In genomic region chr7:71107101-71107500, GRCm38 (mm10) we compare ENCODE assay signal across 23 mouse cellular contexts.
"Had no signal": no experiment of that assay in that cellular context is flagged by ENCODE, and none has a peak within 500 bp of the region (broad histone marks: within the 10 kb centered on the region; RNA-seq: fewer than 3 reads in every experiment).

No protein-coding gene starts in this region.

- H3K9ac ChIP-seq: forebrain, postnatal 0 days; heart, embryonic 13.5 days; heart, embryonic 15.5 days; hindbrain, embryonic 13.5 days; hindbrain, embryonic 15.5 days; limb, embryonic 12.5 days; liver, embryonic 13.5 days; liver, embryonic 15.5 days; liver, postnatal 0 days had no signal

- H3K4me1 ChIP-seq: heart, embryonic 13.5 days; heart, embryonic 15.5 days; hindbrain, embryonic 13.5 days; hindbrain, embryonic 15.5 days; limb, embryonic 10.5 days; limb, embryonic 12.5 days; liver, embryonic 13.5 days; liver, embryonic 15.5 days had no signal

- H3K27ac ChIP-seq: heart, adult 2 months; heart, embryonic 13.5 days; heart, embryonic 15.5 days; hindbrain, embryonic 13.5 days; hindbrain, embryonic 15.5 days; hindbrain, postnatal 0 days; layer of hippocampus, adult 2 months; left cerebral cortex, adult 2 months; limb, embryonic 10.5 days; limb, embryonic 12.5 days; liver, embryonic 13.5 days; liver, embryonic 15.5 days had no signal

- H3K4me3 ChIP-seq: heart, adult 2 months; heart, embryonic 13.5 days; heart, embryonic 15.5 days; hindbrain, embryonic 13.5 days; hindbrain, embryonic 15.5 days; layer of hippocampus, adult 2 months; left cerebral cortex, adult 2 months; limb, embryonic 10.5 days; limb, embryonic 12.5 days; liver, embryonic 13.5 days; liver, embryonic 15.5 days had no signal

- H3K4me2 ChIP-seq: heart, embryonic 11.5 days; heart, embryonic 13.5 days; heart, embryonic 15.5 days; hindbrain, embryonic 13.5 days; hindbrain, embryonic 15.5 days; limb, embryonic 12.5 days; liver, embryonic 11.5 days; liver, embryonic 13.5 days; liver, embryonic 15.5 days had no signal

- DNase-seq: forebrain, postnatal 0 days; gastrocnemius, postnatal 14 days; gastrocnemius, postnatal 36 days; heart, adult 11 months; heart, adult 2 months; heart, postnatal 14 days; heart, postnatal 36 days; liver; liver, embryonic 13.5 days; liver, postnatal 0 days had no signal

- H3K27me3 ChIP-seq: heart, embryonic 13.5 days; heart, embryonic 15.5 days; hindbrain, embryonic 13.5 days; hindbrain, embryonic 15.5 days; limb, embryonic 12.5 days; liver, embryonic 13.5 days; liver, embryonic 15.5 days had no signal

- H3K9me3 ChIP-seq: heart, embryonic 13.5 days; heart, embryonic 15.5 days; hindbrain, embryonic 13.5 days; hindbrain, embryonic 15.5 days; limb, embryonic 10.5 days; limb, embryonic 12.5 days; liver, embryonic 13.5 days; liver, embryonic 15.5 days had no signal

- H3K36me3 ChIP-seq: heart, embryonic 13.5 days; heart, embryonic 15.5 days; hindbrain, embryonic 13.5 days; hindbrain, embryonic 15.5 days; limb, embryonic 10.5 days; limb, embryonic 12.5 days; liver, embryonic 13.5 days; liver, embryonic 15.5 days had no signal

- ATAC-seq: forebrain, postnatal 0 days; hindbrain, postnatal 0 days; intestine, embryonic 16.5 days; liver, postnatal 0 days had no signal
